Mouse (Mus musculus) layer of hippocampus, postnatal 14 days (tissue): ENCODE results near the gene Btbd7. TPM values are rescaled to one million over a fixed set of nuclear protein-coding genes. Genes with fewer than 3 reads are reported as not detected.

Experiments used
- DNase-seq, 2 experiments: peaks; one replicate each; pipeline ENCODE4 v3.0.0; 2021 to 2022; ENCODE audit warnings: low spot score in 2 of 2, mixed read lengths in 1 of 2
- long read RNA-seq, 2 experiments: library from polyadenylated mRNA; stranded (forward); transcript quantifications; one replicate each; pipeline ENCODE4 v2.0.0; 2021
- total RNA-seq, 2 experiments: library from RNA; stranded (reverse); gene quantifications; 2 replicates each; pipeline ENCODE4 v1.2.3; 2021

Btbd7 gene
- 10 to 100 TPM; 18.0 to 20.5 TPM for total RNA-seq
- long read RNA-seq, experiment 1, full-length matches to known transcripts = 2 of 8 reads
- long read RNA-seq, experiment 1, partial matches to known transcripts = 2 of 8 reads
- long read RNA-seq, experiment 1, other reads (novel, unspliced or antisense) = 4 of 8 reads
- long read RNA-seq, experiment 2, partial matches to known transcripts = 2 of 3 reads
- long read RNA-seq, experiment 2, other reads (novel, unspliced or antisense) = 1 of 3 reads

DNA sequence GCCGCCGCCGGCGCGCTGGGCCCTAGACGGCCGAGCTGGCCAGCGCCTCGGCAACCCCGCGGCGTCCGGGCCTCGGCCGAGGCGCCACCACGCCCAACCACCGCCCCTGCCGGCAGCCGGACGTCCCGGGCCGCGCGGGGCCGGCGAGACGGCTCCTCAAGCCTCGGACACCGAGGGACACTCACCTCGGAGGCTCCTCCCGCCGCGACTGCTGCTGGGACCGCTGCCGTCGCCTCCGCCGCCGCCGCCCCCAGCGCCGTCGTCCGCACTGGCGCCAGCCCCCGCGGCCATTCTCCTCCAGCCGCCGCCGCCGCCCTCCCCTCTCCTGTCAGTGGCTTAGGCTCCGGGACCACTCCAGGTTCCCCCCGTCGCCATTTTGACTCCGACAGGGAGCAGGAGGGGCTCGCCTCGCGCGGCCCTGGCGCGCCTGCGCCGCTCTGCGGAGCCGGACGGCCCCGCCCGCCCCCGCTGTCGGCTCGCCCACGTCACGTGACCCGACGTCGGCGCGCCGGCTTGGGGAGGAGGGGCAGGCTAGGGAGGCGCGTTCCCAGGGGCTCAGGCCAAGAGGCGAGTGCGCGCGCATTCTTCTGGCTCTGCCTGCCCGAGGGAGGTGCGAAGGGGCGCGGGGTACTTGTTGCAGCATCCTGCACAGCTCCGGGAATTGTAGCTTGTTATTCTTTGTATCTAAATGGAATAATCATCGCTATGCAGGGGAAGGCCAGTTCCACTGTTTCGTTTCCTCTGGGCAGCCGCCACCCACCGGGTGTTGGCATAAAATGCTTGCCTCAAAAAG is at the start of gene Btbd7:
Gene Btbd7 (minus strand): TSS at position 441 of the 793 bp plus-strand sequence.
- peak; percentile 94 to 96 for DNase-seq

DNA sequence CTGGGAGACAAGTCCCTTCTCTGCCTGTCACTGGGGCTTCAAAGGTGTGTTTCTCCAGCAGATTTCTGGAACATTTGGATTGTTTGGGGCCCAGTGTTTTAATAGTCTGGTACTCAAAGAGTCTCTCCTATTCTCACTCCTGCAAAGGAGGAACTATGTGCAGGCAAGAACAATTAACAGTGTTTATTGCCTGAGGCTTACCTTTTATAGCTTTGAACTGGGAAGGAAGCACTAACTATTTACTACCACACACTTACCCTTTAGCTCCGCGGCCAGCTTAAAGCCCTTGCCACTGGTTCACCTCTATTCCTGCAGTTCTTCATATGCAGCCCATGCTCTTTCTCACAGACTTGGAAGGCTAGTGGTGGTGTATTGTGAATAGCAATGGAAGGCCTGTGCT is 37.8 kb upstream of the Btbd7 start:
- DNase-seq = no peak

- DNase-seq = peak; percentile 22 to 52
These were observed 29.9 kb upstream of the Btbd7 start for GRCm38 (mm10) chr12:102908191-102908590.

DNA sequence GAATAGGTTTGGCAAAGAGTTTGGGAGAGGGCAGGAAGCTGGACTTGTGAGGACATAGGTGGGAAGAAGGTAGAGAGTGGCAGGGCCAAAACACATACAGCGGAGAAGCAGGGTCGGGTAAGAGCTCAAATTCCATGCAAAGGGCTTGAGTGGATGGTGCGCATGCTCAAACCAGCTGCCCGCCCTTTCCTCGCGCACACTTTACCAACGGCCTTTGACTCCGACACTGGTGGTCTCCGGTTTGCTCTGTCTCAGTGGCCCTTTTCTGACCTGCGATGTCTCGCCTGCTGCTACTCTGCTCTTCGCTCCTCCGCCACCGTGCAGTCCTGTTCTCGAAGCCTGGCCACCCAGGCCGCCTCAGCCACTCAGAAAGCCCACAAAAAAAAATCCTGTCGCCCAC is 20.8 kb upstream of the Btbd7 start, which contains the start of gene Cox8c:
Gene Cox8c (plus strand): TSS at position 226 of the 400 bp plus-strand sequence.
- DNase-seq = no peak

GRCm38 (mm10) chr12:102888568-102888967 is 10.3 kb upstream of the Btbd7 start:
- DNase-seq = no peak

- DNase-seq = no peak
These were observed 9.1 kb upstream of the Btbd7 start for GRCm38 (mm10) chr12:102887366-102887765.

DNA sequence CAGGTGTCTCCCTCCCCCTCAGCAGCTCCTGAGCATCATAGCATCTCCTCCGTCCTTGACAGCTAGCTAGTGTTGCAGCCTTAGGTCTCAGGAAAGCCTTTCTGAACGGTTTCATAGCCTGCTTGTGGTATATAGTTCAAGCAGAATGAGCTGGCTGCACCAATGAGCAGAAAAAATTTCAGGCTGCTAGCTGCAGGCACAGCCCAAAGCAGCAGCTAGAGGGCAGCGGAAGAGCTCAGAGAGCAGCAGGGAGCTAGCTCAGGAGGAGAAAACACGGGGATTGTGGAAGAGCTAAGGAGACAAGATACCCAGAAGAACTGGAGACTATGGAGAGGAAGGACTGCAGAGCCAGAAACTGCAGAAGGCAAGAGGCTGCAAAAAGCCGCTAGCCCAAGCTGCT is 7.5 kb upstream of the Btbd7 start:
- peak; percentile 34 to 53 for DNase-seq

- DNase-seq = peak; percentile 26 to 40
These were observed 630 bp upstream of the Btbd7 start for GRCm38 (mm10) chr12:102878901-102879300.

GRCm38 (mm10) chr12:102877301-102878030 is 805 bp downstream of the Btbd7 start:
- DNase-seq = peak; percentile 18 to 28

DNA sequence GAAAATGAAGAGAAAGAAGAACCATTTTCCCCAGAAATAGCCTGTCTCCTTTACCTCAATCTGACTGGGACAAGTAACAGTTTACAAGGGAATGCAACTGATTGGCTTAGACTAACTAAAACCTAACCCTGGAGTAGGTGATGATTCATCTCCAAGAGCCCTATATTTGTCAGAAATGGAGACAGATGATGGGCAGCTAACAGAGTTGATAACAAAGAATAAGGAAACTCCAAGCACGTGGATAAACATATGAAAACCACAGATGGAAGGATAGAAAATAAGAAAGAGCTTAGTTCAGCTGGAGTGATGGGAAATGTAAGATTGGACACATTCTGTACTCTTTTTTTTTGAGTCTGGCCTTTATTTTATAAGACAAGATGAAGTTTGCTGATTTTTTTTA is 7.7 kb downstream of the Btbd7 start:
- no peak for DNase-seq

GRCm38 (mm10) chr12:102869802-102870201 is 8.5 kb downstream of the Btbd7 start:
- DNase-seq = no peak

DNA sequence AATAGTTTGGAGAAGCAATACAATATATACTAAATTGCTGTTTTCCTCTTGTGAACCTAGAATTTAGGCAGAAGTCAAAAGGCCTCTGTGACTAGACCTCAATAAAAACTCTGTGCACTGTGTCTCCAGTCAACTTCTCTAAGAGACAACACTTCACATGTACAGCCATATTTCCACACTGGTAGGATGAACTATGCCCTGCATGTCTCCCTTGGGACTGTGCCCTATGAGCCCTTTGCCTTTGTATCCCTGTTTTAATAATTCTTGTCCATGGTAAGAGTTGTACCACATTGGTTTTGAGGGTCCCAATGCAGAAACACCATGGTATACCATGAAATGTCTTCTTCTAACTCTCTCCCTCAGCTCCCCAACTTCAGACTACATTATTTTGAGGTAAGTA is 17.5 kb downstream of the Btbd7 start:
- DNase-seq = no peak

- no peak for DNase-seq
These were observed 40.0 kb downstream of the Btbd7 start for GRCm38 (mm10) chr12:102838271-102838670.

GRCm38 (mm10) chr12:102832746-102833300 is 45.4 kb downstream of the Btbd7 start:
- no peak for DNase-seq

DNA sequence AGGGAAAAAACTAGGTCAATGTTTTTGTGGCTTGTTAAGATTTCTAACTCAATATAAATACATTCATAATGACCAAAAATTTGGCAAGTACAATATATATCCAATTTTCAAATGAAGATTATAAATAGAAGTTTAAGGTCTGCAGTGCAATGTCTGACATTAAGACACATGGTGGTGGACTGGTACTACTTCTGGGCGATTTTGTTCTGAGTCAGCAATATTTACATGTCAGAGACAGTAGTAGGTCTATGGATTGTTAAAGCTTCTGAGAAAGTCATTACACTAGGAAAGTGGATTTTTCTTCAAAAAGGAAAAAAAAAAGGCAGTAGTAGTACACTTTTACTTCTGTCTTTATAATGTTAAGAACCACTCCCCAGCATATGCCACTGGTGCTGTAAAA is 46.4 kb downstream of the Btbd7 start:
- no peak for DNase-seq

- no peak for DNase-seq
These were observed 51.2 kb downstream of the Btbd7 start for GRCm38 (mm10) chr12:102827119-102827518.

- no peak for DNase-seq
These were observed 51.9 kb downstream of the Btbd7 start for GRCm38 (mm10) chr12:102826399-102826798.

DNA sequence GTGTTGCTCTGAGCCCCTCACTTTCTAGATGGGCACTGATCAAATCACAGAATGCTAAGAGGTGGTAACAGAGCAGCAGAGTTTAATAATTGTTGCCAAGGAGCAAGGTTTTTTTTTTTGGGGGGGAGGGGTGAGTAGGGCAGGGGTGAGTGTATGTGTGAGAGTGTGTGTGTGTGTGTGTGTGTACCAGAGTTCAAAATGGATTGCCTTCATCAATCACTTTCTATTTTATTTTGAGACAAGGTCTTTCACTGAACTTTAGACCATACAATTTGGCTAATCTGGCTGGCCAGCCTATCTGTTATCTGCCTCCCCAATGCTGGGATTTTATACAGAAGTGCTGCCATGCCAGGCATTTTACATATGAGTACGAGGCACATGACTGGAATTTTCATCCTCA is 63.4 kb downstream of the Btbd7 start:
- no peak for DNase-seq

DNA sequence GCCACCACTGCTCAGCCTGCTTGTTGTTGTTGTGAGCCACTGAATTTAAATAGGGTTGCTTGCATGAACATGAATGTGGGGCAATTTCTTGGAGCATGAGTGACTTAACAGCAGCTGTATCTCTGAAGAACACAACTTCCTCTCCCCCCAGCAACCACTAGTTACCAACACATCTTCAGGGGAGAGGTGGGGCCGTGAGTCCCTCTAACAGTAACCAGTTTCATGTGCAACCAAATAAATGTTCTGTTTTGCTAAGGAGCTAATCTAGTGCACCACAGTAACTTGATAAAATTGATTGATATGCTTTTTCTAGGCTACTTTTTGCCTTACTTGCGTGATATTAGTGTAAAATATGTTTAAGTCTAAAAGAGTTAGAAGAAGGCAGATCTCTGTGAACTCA is 78.7 kb downstream of the Btbd7 start:
- DNase-seq = no peak

DNA sequence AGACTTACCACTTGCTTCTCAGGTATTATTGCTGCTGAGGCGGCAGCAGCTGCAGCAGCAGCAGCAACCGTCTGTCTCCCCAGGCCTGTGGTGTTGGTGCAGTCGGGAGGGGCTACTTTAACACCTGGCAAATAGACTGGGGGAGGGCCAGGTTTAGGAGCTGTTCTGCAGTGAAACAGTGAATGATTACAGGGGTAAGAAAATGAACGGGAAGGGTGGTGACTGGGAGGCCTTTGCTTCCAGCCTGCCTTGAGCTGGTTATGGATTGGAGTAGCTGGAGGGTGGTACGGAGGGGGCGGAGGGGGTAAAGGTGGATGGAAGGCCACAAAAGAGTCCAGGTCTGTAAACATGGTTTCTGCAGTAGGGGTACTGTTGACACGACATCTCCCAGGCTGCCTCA is 90.3 kb downstream of the Btbd7 start:
- DNase-seq = no peak

DNA sequence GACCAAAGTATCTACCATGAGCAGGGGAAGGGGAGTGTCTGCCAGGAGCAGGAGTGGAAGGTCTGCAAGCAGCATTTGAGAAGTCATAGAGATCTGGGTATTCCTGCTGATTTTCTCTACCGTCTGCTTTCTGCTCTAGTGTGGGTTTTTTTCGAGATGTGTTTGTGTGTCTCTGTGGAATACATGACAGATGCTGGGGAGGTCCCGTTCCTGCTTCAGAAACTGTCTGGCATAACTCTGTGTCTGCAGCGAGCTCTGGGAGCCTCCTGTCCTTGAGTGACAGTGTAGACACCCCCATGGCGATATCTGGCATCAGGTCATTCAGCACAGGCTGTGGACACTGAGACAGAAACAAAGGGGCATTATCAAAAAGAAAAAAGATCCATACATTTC is 92.7 kb downstream of the Btbd7 start:
- peak in 1 of 2 experiments; percentile 40 for DNase-seq
